Mouse (Mus musculus): ENCODE data around the gene Kcnk7.
A peak's percentile ranks its signal among the peaks of the same experiment; 100 is the strongest.

GRCm38 (mm10) chr19:5662981-5663913 lies 40.9 kb upstream of the Kcnk7 start, which contains the start of gene Sipa1:
- TF ChIP-seq CTCF (IDR thresholded peaks at IDR 0.05), result peak; percentile 29; the same call in 1 of the 2 replicates
- no peak for TF ChIP-seq EP300 (IDR thresholded peaks at IDR 0.05)

All from lung, postnatal 0 days (tissue).